Mouse (Mus musculus) yolk sac, embryonic 10.5 days (tissue): ENCODE measurements around the gene Entpd6.

Experiments
- DNase-seq: peaks from one replicate; pipeline ENCODE4 v3.0.0-alpha.2; 2017; ENCODE audit warnings: low spot score

Gene Entpd6

DNA sequence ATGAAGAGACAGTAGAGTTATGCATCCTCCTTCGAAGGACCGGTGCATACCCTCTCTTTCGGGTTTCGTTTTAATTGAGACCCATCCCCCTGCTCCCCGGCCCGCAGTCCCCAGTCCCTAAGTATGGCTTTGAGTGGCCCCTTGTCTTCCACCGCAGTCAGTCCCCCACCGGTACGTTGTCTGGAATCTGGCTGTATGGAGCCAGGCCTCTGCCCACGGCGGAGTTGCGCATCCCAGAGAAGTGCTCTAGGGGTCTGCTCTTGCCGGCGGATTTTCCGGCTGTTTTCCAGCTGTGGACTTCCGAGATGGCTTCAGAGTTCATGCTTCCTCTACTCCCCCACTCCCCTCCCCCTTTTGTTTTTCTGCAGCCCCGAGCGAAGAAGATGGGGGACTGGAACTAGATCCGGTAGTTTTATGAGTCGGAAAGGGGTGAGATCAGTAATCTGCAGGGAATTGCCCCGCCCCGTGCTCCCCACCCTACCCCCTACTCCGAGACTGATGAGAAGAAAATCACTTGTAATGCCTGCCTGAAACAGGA is 38.5 kb downstream of the Entpd6 start:
- peak; percentile 31 for DNase-seq

DNA sequence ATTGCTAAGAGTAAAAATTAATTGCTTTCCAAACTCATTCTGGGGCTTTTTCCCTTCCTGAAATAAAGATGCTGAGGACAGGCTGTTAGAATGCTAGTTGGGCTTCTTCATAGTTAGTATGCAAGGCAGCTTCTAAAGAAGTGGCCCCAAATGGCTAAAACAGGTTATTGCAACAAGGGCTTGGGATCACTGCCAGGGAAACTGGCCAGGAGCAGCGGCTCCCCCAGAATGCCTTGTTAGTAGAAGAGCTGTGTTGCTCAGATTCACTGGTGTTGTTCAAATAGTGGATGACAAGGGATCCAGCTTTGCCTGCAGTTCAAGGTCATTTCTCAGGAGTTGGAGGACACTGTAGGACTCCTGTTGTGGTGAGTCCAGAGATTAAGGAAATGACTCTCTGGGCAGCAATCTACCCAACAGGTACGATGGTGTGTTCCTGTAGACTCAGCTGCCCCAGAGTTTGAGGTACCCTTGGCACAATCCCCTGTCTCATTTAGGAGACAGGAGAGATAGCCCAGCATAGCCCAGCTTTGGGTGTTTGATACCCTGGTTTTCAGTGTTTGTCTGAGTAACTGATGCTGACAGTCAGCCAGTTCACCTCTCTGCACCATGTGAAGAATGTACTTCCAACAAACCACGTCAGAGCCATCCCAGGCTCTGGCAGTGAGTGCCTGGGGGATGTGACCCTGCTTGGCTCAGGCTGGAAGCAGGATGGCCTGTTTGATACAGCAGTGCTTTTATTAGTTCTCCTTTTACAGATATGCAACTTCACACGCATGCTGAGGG is 40.1 kb downstream of the Entpd6 start:
- no peak for DNase-seq

DNA sequence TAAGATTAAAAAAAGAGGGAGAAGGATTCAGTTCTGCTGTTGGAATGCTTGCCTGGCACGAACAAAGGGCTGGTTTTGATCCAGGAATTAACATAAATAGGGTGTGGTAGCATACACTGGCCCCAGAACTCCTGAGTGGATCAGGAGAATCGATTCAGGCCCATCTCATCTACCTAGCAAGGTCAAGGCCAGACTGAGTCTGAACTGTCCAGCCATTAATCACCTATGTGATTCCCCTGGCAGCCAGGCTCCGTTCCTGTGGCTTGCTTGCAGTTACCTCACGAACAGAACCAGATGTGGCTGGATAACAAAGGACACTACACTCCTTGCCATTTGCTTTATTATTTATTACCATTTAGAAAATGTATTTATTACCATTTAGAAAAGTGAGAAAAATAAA is 44.5 kb downstream of the Entpd6 start:
- DNase-seq = no peak

DNA sequence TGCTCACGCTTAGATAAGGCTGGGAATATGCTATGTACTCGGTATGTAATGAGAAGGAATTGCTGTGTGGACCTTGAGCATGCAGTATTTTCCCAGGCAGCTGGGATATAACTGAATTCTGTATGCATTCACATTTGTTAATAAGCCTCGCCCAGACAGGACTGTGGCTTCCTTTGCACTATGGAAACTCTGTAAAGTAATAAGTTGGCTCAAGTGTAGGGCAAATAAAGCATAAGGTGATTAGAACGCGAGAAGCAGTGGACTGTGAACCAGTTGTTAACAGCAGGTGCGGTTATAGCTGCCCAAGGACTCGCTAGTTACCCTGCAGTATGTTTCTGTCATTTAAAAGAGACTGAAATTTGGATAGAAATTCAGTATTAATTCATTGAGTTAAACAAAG is 49.2 kb downstream of the Entpd6 start:
- DNase-seq = no peak

DNA sequence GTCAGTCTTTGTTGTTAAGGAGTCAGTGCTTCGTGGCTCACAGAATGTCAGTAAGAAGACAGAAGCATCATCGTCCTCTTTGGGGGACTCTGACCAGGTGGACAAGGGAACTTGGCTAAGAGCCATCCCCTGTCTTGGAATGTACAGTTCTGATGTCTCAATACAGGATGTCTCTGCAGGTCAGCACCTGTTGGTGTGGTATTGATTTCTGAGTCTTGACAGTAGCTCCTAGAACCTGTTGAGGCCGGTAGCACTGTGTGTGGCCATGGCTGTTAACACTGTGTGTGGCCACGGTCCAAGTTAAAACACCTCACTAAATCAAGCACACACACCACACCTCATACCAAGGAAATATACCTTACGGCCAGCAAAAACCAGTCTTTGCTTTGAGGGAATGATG is 51.8 kb downstream of the Entpd6 start:
- no peak for DNase-seq

DNA sequence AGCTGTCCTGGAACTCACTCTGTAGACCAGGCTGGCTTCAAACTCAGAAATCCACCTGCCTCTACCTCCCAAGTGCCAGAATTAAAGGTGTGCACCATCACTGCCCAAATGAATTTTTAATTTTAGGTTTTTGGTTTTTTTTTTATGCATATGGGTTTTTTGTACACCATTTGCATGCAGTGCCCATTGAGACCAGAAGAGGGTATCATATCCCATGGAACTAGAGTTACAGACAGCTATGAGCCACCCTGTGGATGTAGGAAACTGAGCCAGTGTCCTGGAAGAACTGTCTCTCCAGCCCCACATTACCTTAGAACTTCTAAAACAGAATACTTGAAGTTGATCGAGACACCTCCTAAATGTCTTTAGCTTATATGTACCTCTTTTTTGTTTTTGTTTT is 54.2 kb downstream of the Entpd6 start:
- no peak for DNase-seq

DNA sequence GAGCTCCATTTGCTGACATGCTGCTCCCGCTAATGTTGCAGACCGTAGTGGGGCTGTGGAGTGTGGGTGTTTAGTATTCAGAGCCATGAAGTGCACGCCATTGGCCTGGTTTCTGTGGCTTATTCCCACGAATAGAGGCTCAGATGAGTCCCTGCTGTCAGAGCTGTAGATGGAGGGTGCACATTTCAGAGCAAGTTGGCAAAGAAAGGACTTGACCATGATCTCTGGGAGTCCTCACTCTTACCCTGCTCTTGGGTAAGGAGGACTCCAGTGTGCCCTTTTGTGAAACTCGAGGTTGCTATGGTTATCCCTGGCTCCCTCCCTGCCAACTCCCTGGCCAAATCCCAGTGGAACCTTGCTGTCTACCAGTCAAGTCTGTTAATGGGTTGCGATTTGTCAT is 59.5 kb downstream of the Entpd6 start:
- no peak for DNase-seq

DNA sequence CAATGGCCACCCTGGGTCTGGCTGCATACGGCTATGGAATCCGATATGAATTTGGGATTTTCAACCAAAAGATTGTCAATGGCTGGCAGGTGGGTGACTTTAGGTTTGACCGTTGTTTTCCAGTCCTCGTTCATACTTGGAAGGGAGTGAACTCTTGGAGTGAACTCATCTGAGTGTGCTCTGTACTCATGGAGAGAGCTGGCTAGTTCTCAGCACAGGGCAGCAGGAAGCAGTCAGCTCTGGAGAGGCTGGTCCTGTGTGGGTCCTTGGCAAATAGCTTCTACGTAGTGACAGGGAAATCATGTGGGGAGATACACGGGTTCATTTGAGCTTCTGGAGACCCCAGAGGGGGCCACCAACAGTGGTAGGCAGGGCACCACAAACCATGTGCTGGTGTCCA is 60.0 kb downstream of the Entpd6 start:
- no peak for DNase-seq

DNA sequence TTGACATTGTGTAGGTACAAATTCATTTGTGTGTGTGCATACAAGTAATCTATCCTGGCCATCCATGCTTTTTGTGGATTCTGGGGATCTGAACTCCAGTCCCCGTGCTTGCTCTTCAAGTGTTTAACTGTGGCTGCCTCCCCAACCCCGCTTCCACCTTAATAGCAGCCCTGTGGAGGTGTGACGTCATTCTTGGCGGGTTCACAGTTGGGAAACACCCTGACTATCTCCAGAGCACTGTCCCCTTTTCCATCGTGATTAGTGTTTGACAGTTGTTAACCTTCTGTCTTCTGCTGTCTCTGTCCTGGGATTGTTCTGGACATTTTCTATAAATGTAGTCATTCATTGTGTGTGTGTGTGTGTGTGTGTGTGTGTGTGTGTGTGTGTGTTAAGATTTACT is 61.8 kb downstream of the Entpd6 start:
- no peak for DNase-seq

DNA sequence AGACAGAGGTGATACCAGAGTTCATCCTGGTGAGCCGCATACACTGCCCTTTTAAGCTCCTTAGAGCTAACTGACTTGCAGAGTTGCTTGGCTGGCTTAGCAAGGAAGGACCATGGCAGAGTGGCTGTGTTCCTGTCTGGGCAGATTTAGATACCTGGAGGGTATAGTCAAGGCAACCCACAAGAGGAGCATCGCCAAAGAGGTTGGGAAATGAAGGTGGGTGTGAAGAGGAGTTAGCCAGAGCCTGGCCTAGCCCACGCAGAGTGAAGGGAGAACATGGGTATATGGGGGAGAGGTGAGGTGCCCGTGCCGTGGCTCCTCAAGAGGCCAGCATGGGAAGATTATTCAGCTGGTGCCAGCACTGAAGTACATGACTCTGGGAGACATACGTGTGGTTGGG is 64.0 kb downstream of the Entpd6 start:
- no peak for DNase-seq

DNA sequence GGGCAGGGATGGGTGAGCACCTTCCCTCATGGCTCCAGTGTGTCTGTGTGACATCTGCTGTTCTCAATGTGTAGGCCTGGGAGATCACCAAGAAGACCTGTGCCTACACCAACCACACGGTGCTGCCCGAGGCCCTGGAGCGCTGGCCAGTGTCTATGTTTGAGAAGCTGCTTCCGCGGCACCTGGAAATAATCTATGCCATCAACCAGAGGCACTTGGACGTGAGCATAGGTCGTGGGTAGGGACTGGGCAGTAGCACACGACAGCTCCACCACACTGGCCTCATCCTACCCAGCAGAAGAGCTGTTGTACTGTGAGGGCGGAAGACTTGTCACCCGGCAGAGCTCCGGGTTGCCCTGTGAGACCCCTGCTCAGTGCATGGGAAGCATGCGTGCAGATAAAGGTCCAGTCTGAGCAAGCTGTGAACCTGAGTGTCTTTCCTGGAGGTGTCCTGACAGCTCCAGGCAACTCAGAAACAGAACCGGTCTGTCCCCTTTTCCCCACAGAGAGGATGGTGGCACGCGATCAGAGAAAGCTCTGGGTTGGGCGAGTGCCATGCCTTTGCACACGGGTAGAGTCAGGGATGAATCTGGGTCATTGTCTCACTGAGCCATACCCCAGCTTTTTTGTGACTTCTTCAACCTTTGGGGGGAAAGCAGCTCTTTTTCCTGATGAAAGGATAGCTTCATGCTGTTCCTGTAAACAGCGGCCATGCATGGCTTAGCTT is 68.0 kb downstream of the Entpd6 start:
- no peak for DNase-seq

DNA sequence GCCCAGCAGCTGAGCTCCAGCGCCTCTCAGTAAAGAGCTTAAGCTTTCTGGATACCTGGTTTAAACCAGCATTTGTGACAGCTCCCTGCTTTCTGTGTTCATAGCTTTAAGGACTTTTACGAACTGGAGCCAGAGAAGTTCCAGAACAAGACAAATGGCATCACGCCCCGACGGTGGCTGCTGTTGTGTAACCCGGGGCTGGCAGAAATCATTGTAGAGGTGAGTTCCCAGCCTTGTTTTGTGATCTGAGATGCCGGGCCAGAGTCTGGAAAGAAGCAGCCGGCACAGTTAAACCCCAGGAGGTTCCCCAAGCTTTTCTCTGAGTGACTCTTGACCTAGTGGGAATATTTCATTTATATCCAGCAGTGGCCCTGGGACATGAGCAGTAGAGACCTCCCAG is 69.9 kb downstream of the Entpd6 start:
- no peak for DNase-seq

DNA sequence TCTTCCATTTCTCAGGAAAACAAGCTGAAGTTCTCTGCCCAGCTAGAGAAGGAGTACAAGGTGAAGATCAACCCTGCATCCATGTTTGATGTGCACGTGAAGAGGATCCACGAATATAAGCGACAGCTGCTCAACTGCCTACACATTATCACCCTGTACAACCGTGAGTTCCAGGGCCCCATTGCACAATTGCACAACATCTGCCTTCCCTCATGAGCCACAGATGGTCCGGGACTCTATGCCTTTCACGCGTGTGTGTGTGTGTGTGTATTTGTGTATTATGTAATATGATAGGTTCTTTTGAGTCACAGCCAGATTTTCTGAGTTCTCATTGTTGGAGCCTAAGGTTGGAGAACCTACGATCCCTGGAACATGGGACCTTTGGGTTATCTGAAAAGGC is 71.9 kb downstream of the Entpd6 start:
- DNase-seq = no peak
